25 mouse cellular contexts compared by ENCODE assay signal in the genomic region with DNA sequence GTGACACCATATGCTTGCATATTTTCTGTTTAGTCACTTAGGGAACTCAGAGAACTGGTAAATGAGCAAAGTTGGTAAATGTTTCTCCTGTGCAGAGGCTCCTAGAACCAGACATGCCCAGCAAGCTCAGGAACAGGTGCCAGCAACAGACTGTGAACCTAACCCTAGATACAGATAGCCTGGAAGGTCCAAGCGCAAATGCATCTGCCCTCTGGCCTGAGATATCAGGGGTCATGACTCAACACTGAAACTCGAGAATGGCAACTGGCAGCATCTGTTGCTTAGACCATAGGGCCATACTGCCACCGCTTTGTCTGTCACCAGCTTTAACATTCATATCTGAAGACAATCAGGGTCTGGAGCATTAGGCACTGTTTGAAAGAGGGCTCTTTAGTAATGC.
"Had no signal": no experiment of that assay in that cellular context is flagged by ENCODE, and none has a peak within 500 bp of the region (broad histone marks: within the 10 kb centered on the region; RNA-seq: fewer than 3 reads in every experiment).

No protein-coding gene starts in this region.

- H3K27me3 ChIP-seq: heart, embryonic 12.5 days; hindbrain, embryonic 13.5 days; hindbrain, embryonic 15.5 days; kidney, embryonic 15.5 days; limb, embryonic 13.5 days; limb, embryonic 15.5 days had no signal

- H3K4me2 ChIP-seq: heart, embryonic 12.5 days; hindbrain, embryonic 13.5 days; hindbrain, embryonic 15.5 days; kidney, embryonic 15.5 days; limb, embryonic 13.5 days; limb, embryonic 15.5 days; liver, embryonic 11.5 days had no signal

- H3K9ac ChIP-seq: heart, embryonic 12.5 days; hindbrain, embryonic 13.5 days; hindbrain, embryonic 15.5 days; kidney, embryonic 15.5 days; limb, embryonic 13.5 days; limb, embryonic 15.5 days; liver, embryonic 14.5 days had no signal

- H3K36me3 ChIP-seq: heart, embryonic 10.5 days; heart, embryonic 12.5 days; hindbrain, embryonic 10.5 days; hindbrain, embryonic 13.5 days; hindbrain, embryonic 15.5 days; limb, embryonic 15.5 days had no signal

- ATAC-seq: hindbrain, postnatal 0 days; intestine, embryonic 16.5 days had no signal

- DNase-seq: gastrocnemius, adult 2 months; gastrocnemius, postnatal 10 days; gastrocnemius, postnatal 25 days; heart, adult 18-20 months; heart, postnatal 10 days; heart, postnatal 4 days; kidney, adult 11 months; kidney, adult 2 months; kidney, adult 9 months; kidney, postnatal 14 days; kidney, postnatal 36 days; layer of hippocampus, postnatal 36 days had no signal

- H3K4me3 ChIP-seq: gastrocnemius, adult 2 months; heart, embryonic 10.5 days; heart, embryonic 12.5 days; hindbrain, embryonic 10.5 days; hindbrain, embryonic 13.5 days; hindbrain, embryonic 15.5 days; kidney, embryonic 15.5 days; limb, embryonic 13.5 days; limb, embryonic 15.5 days had no signal

- H3K9me3 ChIP-seq: heart, embryonic 10.5 days; heart, embryonic 12.5 days; hindbrain, embryonic 10.5 days; hindbrain, embryonic 13.5 days; hindbrain, embryonic 15.5 days; kidney, embryonic 15.5 days; limb, embryonic 13.5 days; limb, embryonic 15.5 days had no signal

- H3K27ac ChIP-seq: gastrocnemius, adult 2 months; heart, embryonic 10.5 days; hindbrain, embryonic 10.5 days; hindbrain, embryonic 13.5 days; hindbrain, embryonic 15.5 days; hindbrain, postnatal 0 days; kidney, embryonic 15.5 days; kidney, postnatal 0 days; limb, embryonic 13.5 days; limb, embryonic 15.5 days; liver, embryonic 14.5 days had no signal
